Mouse (Mus musculus): Measurements from ENCODE around the gene Plcl2. TPM values are rescaled to one million over a fixed set of nuclear protein-coding genes. Genes with fewer than 3 reads are reported as not detected.

Plcl2 gene
- 5.3 and 5.9 TPM in 2 replicates for polyA plus RNA-seq (2012; rRNA removed)

GRCm38 (mm10) chr17:50509251-50510104, at the start of gene Plcl2:
Gene Plcl2 (plus strand): TSS chr17:50509403.

Other genes starting within 250 kb of the Plcl2 start
- gene Dazl, start 215.8 kb upstream of the Plcl2 start, polyA plus RNA-seq (2012; rRNA removed): 3.2 and 4.3 TPM in 2 replicates